Mouse (Mus musculus): ENCODE data around the gene Plekho2. TPM values are rescaled to one million over a fixed set of nuclear protein-coding genes. Genes with fewer than 3 reads are reported as not detected.

Plekho2 gene
- polyA plus RNA-seq, 1 experiment = 14.6 TPM

DNA sequence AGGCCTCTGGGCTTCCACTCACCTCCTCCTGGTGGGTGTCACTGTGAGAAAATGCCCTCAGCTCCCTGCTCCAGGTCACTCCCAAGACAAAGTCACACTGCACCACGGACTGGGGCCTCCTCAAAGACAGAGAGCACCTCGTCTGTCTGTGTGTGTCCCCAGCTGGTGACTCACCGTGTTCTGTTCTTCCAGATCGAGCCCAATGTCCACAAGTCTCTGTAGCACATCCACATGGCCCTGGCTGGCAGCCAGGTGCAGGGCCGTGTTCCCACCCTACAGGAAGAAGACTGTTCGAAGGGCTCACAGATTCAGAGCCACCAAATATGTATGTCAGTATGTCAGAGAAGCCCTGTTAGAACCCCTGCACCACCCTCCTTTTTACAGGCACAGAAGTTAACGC, 71.4 kb downstream of the Plekho2 start:
- Histone ChIP-seq H3K36me3 (ENCODE audit: control insufficient read depth, insufficient read depth) (no peaks in the 10 kb centered on the region), H3K4me3 (no peak overlapping the region), H3ac (ENCODE audit: control insufficient read depth, insufficient read length) (no peak overlapping the region), H3K4me2 (ENCODE audit: low read depth) (no peak overlapping the region), H3K79me2 (ENCODE audit: control insufficient read depth, insufficient read depth) (no peaks in the 10 kb centered on the region), H3K27me3 (ENCODE audit: control insufficient read depth, insufficient read depth, insufficient read length) (peaks cover 4% of the 10 kb centered on the region)
- TF ChIP-seq POLR2A (IDR thresholded peaks at IDR 0.05; ENCODE audit: insufficient read length, low read depth) = no peak
- TF ChIP-seq E2F4 (IDR thresholded peaks at IDR 0.05; ENCODE audit: insufficient read depth) = no peak
- no peak for TF ChIP-seq CEBPB (IDR thresholded peaks at IDR 0.05; ENCODE audit: insufficient read depth, poor library complexity, severe bottlenecking)
- no peak for TF ChIP-seq REST (IDR thresholded peaks at IDR 0.05; ENCODE audit: insufficient read depth, insufficient read length)
- no peak for TF ChIP-seq MYOG (IDR thresholded peaks at IDR 0.05; ENCODE audit: control insufficient read depth in 1 of 3, insufficient read depth in 1 of 3, insufficient read length in 2 of 3, low read depth in 2 of 3)

DNA sequence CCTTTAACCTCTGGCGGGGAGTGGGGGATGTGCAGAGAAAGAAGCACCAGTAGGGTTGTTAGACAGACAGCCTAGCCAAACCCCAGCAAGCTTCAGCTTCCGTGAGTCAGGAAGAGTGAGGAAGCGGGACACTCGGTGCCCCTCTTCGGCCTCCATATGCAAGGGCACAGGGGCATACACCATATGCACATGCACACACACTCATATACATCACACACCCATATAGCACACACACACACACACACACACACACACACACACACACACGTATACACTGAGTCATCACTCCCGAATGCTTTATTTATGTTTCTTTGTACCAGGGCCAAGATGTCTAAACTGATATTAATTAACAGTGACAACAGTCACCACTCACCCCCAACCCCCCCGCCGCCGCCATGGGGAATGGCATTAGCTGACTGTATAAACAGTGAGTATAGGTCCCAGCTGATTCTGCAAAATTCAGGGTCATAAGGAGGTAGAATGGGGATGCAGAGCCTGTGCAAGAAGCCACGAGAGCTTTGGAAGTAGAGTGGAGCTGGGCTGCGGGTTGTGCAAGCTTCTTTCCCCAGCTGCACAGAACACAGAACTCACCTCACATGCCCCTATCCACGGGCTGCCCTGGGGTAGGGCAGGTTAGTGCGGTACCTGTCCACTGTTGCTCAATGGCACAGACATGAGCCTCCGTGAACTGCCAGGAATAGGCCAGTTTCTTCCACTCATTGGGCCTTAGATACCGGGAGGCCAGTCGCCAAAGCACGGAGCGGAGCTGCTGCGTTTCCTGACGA, 76.9 kb downstream of the Plekho2 start:
- no peak overlapping the region for H3K4me2 ChIP-seq (ENCODE audit: low read depth)
- no peak overlapping the region for H3K4me3 ChIP-seq
- no peak for TF ChIP-seq TCF12 (IDR thresholded peaks at IDR 0.05; ENCODE audit: insufficient read depth, poor library complexity, severe bottlenecking)
- TF ChIP-seq MYOG (IDR thresholded peaks at IDR 0.05; ENCODE audit: control insufficient read depth in 1 of 3, insufficient read depth in 1 of 3, insufficient read length in 2 of 3, low read depth in 2 of 3) = no peak
- no peak for TF ChIP-seq POLR2AphosphoS2 (IDR thresholded peaks at IDR 0.05; ENCODE audit: insufficient read length, low read depth)
- TF ChIP-seq REST (IDR thresholded peaks at IDR 0.05; ENCODE audit: insufficient read depth, insufficient read length) = no peak
- no peak for TF ChIP-seq TCF3 (IDR thresholded peaks at IDR 0.05; ENCODE audit: insufficient read length, low read depth)
- TF ChIP-seq POLR2A (IDR thresholded peaks at IDR 0.05; ENCODE audit: insufficient read length, low read depth) = no peak
- no peak for TF ChIP-seq E2F4 (IDR thresholded peaks at IDR 0.05; ENCODE audit: insufficient read depth)
- TF ChIP-seq CEBPB (IDR thresholded peaks at IDR 0.05; ENCODE audit: insufficient read depth, poor library complexity, severe bottlenecking) = no peak
- no peak for TF ChIP-seq MYOD1 (IDR thresholded peaks at IDR 0.05; ENCODE audit: control insufficient read depth in 1 of 3, insufficient read length in 2 of 3, low read depth in 2 of 3)
- no peak for TF ChIP-seq USF1 (IDR thresholded peaks at IDR 0.05; ENCODE audit: low read depth)
- no peak for TF ChIP-seq SRF (IDR thresholded peaks at IDR 0.05; ENCODE audit: control insufficient read depth, insufficient read length, low read depth)
- TF ChIP-seq MAX (IDR thresholded peaks at IDR 0.05; ENCODE audit: low read depth) = no peak
- H3K27me3 ChIP-seq (ENCODE audit: control insufficient read depth, insufficient read depth, insufficient read length) = no peaks in the 10 kb centered on the region
- no peak overlapping the region for H3ac ChIP-seq (ENCODE audit: control insufficient read depth, insufficient read length)
- no peaks in the 10 kb centered on the region for H3K79me2 ChIP-seq (ENCODE audit: control insufficient read depth, insufficient read depth)
- no peaks in the 10 kb centered on the region for H3K36me3 ChIP-seq (ENCODE audit: control insufficient read depth, insufficient read depth)

Other genes with a start within 250 kb of the Plekho2 start
- gene Pdcd7, start 233.9 kb downstream of the Plekho2 start, polyA plus RNA-seq (2012; fragmentation: generic; extraction: Trizol) = 8.2 TPM
- 0.16 TPM for gene Ubap1l, start 219.0 kb downstream of the Plekho2 start, polyA plus RNA-seq (2012; fragmentation: generic; extraction: Trizol)
- 0.31 TPM for gene Kbtbd13, start 188.4 kb downstream of the Plekho2 start, polyA plus RNA-seq (2012; fragmentation: generic; extraction: Trizol)
- 0.11 TPM for gene Rasl12, start 181.5 kb downstream of the Plekho2 start, polyA plus RNA-seq (2012; fragmentation: generic; extraction: Trizol)
- gene Slc51b, start 157.1 kb downstream of the Plekho2 start, polyA plus RNA-seq (2012; fragmentation: generic; extraction: Trizol) = not detected
- gene Mtfmt, start 144.3 kb downstream of the Plekho2 start, polyA plus RNA-seq (2012; fragmentation: generic; extraction: Trizol) = 6.3 TPM
- gene Spg21, start 119.1 kb downstream of the Plekho2 start, polyA plus RNA-seq (2012; fragmentation: generic; extraction: Trizol) = 101 TPM
- gene Ankdd1a, start 59.8 kb downstream of the Plekho2 start, polyA plus RNA-seq (2012; fragmentation: generic; extraction: Trizol) = 0.02 TPM
- gene Pif1, start 7.1 kb upstream of the Plekho2 start, polyA plus RNA-seq (2012; fragmentation: generic; extraction: Trizol) = 6.9 TPM
- gene Rbpms2, start 49.6 kb upstream of the Plekho2 start, polyA plus RNA-seq (2012; fragmentation: generic; extraction: Trizol) = 32.1 TPM
- 140 TPM for gene Oaz2, start 88.0 kb upstream of the Plekho2 start, polyA plus RNA-seq (2012; fragmentation: generic; extraction: Trizol)
- 11.1 TPM for gene Zfp609, start 247.5 kb upstream of the Plekho2 start, polyA plus RNA-seq (2012; fragmentation: generic; extraction: Trizol)